Mouse (Mus musculus): ENCODE results near the gene Med18. TPM values are rescaled to one million over a fixed set of nuclear protein-coding genes. Genes with fewer than 3 reads are reported as not detected.

The Med18 gene
- polyA plus RNA-seq, 1 experiment from 2014 or later, result 15.2 TPM

DNA sequence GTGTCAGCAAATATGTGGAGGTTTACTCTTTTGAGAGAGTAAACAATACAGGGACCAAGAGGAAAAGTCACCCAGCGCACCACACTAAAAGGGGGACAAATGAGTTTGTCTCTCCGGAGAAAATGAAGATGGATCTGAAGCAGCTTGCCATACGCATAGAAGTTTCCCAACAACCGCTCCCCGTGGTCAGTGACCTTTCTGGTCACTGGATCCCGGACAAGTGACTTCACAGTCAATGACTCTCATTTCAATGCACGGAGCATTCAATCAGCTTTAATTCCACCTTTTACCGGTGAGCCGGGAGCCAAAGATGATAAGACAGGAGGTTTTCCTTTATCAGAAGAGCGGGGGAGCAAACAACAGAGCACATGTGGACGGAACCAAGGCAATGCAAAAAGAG lies 25.9 kb downstream of the Med18 start:
- Histone ChIP-seq H3K4me3 (ENCODE audit: low read length) (no peak overlapping the region), H3K9ac (ENCODE audit: low read depth, low read length) (no peak overlapping the region), H3K27ac (ENCODE audit: low read depth, low read length) (no peak overlapping the region), H3K9me3 (ENCODE audit: control insufficient read depth, low read length) (no peaks in the 10 kb centered on the region), H3K36me3 (ENCODE audit: control insufficient read depth, insufficient read depth, low read length) (no peaks in the 10 kb centered on the region), H3K27me3 (replicated peaks; ENCODE audit: control insufficient read depth, insufficient read depth, low read length) (no peaks in the 10 kb centered on the region), H3K4me2 (ENCODE audit: low read length) (no peak overlapping the region), H3K4me1 (ENCODE audit: control insufficient read depth, insufficient read depth, low read depth, low read length) (no peaks in the 10 kb centered on the region)
- WGBS, result 14% methylated on average over 11 of the region's 11 CpGs
- ATAC-seq, result no peak

DNA sequence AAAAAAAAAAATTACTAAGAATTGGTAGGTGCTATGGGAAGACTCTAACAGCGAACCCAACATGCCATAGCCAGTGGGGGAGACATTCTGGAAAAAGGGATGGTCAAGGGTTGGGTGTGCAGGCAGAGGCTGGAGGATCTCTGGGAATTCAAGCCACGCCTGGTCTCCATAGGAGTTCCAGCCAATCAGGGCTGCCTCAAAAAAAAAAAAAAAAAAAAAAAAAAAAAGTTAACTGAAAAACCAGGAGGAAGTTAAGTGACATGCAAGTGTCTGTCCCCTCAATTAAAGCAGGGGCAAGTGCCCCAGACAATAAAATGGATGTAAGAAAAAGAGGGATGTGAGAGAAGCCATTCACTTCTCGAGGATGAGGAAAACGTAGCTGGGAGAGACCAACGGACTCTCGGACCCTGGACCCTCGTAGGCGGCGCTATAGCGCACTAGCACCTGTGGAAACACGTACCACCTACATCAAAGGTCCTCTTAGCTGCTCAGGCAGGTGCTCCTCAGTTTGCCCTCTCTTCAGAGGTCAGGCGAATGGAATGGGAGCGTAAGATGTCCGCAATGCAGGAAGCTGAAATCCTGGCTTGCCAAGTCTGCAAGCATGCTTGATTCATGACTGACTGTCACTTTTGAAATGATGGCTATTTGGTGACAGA lies 30.9 kb downstream of the Med18 start:
- Histone ChIP-seq H3K4me1 (ENCODE audit: control insufficient read depth, insufficient read depth, low read depth, low read length) (no peaks in the 10 kb centered on the region), H3K27me3 (replicated peaks; ENCODE audit: control insufficient read depth, insufficient read depth, low read length) (no peaks in the 10 kb centered on the region), H3K36me3 (ENCODE audit: control insufficient read depth, insufficient read depth, low read length) (no peaks in the 10 kb centered on the region), H3K27ac (ENCODE audit: low read depth, low read length) (no peak overlapping the region), H3K9ac (ENCODE audit: low read depth, low read length) (no peak overlapping the region), H3K9me3 (ENCODE audit: control insufficient read depth, low read length) (no peaks in the 10 kb centered on the region), H3K4me3 (ENCODE audit: low read length) (no peak overlapping the region), H3K4me2 (ENCODE audit: low read length) (peak overlapping the region; percentile 3; the same call in 1 of the 2 replicates)
- 24% methylated on average over 14 of the region's 14 CpGs for WGBS
- no peak for ATAC-seq

DNA sequence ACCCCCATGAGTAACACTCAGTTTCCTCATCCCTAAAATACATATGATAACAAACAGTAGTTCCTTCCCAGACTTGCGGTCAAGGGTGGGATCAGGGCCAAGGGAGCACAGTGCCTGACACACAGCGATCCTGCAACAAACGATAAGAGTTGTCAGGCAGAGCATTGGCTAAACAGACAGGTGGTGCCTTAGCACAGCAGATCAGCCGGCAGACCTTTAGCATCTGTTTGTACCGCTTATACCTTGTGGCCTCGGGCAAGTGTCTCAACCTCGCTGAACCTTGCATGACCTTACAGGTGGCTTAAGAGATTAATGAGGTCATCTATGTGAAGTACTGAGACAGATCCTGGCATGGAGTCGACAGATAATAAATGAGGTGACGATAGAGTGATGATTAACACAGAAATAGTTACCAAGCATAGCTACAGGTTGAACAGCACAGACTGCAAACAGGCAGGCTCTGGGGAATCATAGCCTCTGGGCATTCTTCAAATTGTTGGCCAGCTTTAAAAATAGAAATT lies 35.6 kb downstream of the Med18 start:
- ATAC-seq, result no peak
- no peaks in the 10 kb centered on the region for H3K4me1 ChIP-seq (ENCODE audit: control insufficient read depth, insufficient read depth, low read depth, low read length)
- no peaks in the 10 kb centered on the region for H3K9me3 ChIP-seq (ENCODE audit: control insufficient read depth, low read length)
- WGBS, result 67% methylated on average over 9 of the region's 9 CpGs
- H3K36me3 ChIP-seq (ENCODE audit: control insufficient read depth, insufficient read depth, low read length), result no peaks in the 10 kb centered on the region
- no peak overlapping the region for H3K4me3 ChIP-seq (ENCODE audit: low read length)
- no peaks in the 10 kb centered on the region for H3K27me3 ChIP-seq (replicated peaks; ENCODE audit: control insufficient read depth, insufficient read depth, low read length)
- H3K9ac ChIP-seq (ENCODE audit: low read depth, low read length), result no peak overlapping the region
- H3K27ac ChIP-seq (ENCODE audit: low read depth, low read length), result no peak overlapping the region
- H3K4me2 ChIP-seq (ENCODE audit: low read length), result no peak overlapping the region

DNA sequence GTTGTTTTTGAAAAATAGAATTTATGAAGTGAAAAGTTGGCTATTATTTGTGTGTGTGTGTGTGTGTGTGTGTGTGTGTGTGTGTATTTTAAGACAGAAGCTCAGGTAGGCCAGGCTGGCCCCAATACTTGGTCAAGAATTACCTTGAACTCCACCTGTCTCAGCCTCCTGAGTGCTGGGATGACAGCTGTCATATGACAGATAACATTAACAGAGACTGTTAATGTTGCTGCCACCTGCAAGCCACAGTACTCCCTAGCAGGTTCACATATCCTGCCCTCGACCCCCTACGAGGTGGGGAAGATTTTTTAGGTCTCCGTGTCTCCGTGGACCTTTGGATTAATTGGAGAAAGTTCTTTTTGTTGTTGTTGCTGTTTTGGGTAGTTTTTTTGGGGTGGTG lies 36.2 kb downstream of the Med18 start:
- Histone ChIP-seq H3K36me3 (ENCODE audit: control insufficient read depth, insufficient read depth, low read length) (no peaks in the 10 kb centered on the region), H3K9ac (ENCODE audit: low read depth, low read length) (no peak overlapping the region), H3K4me3 (ENCODE audit: low read length) (no peak overlapping the region), H3K9me3 (ENCODE audit: control insufficient read depth, low read length) (no peaks in the 10 kb centered on the region), H3K27me3 (replicated peaks; ENCODE audit: control insufficient read depth, insufficient read depth, low read length) (no peaks in the 10 kb centered on the region), H3K4me1 (ENCODE audit: control insufficient read depth, insufficient read depth, low read depth, low read length) (no peaks in the 10 kb centered on the region), H3K27ac (ENCODE audit: low read depth, low read length) (no peak overlapping the region), H3K4me2 (ENCODE audit: low read length) (no peak overlapping the region)
- ATAC-seq, result no peak
- 86% methylated on average over 4 of the region's 4 CpGs for WGBS

DNA sequence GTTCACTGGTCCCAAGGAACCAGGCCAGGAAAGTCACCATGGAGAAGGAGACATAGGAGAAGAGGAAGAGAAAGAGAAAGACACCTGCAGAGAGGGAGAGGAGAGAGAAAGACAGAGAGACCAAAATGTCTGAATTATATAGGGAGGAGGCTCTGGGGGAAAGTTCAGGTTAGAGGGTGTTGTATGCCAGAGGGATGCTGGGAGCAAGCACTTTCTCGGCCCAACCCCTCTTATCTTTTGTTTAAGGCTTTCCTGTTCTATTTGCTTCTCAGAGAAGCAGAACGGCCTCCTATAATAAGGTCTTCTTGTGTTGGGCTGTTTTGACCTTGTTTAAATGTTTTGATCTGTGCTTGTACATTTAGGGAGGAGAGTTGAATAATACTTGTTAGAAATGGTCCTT lies 37.7 kb downstream of the Med18 start:
- Histone ChIP-seq H3K36me3 (ENCODE audit: control insufficient read depth, insufficient read depth, low read length) (no peaks in the 10 kb centered on the region), H3K4me3 (ENCODE audit: low read length) (no peak overlapping the region), H3K27me3 (replicated peaks; ENCODE audit: control insufficient read depth, insufficient read depth, low read length) (no peaks in the 10 kb centered on the region), H3K4me1 (ENCODE audit: control insufficient read depth, insufficient read depth, low read depth, low read length) (peaks cover under 1% of the 10 kb centered on the region; the same call in 1 of the 2 replicates), H3K27ac (ENCODE audit: low read depth, low read length) (no peak overlapping the region), H3K9ac (ENCODE audit: low read depth, low read length) (no peak overlapping the region), H3K9me3 (ENCODE audit: control insufficient read depth, low read length) (no peaks in the 10 kb centered on the region), H3K4me2 (ENCODE audit: low read length) (no peak overlapping the region)
- 65% methylated on average over 2 of the region's 2 CpGs for WGBS
- no peak for ATAC-seq

DNA sequence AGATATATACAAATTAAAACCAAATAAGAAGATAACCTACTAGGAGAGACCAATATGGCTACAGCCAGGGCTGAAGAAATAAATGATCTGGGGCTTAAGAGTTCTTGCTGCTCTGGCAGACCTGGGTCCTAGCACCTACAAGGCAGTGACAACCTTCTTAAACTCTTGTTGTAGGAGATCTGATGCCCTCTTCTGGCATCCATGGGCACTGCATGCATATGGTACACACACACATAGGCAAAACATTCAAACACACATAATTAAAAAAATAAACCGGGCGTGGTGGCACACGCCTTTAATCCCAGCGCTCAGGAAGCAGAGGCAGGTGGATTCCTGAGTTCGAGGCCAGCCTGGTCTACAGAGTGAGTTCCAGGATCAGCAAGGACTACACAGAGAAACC lies 39.0 kb downstream of the Med18 start:
- no peaks in the 10 kb centered on the region for H3K36me3 ChIP-seq (ENCODE audit: control insufficient read depth, insufficient read depth, low read length)
- no peak for ATAC-seq
- H3K9me3 ChIP-seq (ENCODE audit: control insufficient read depth, low read length), result no peaks in the 10 kb centered on the region
- H3K27ac ChIP-seq (ENCODE audit: low read depth, low read length), result no peak overlapping the region
- H3K4me3 ChIP-seq (ENCODE audit: low read length), result no peak overlapping the region
- no peak overlapping the region for H3K4me2 ChIP-seq (ENCODE audit: low read length)
- WGBS, result 93% methylated on average over 5 of the region's 5 CpGs
- no peaks in the 10 kb centered on the region for H3K27me3 ChIP-seq (replicated peaks; ENCODE audit: control insufficient read depth, insufficient read depth, low read length)
- no peak overlapping the region for H3K9ac ChIP-seq (ENCODE audit: low read depth, low read length)
- H3K4me1 ChIP-seq (ENCODE audit: control insufficient read depth, insufficient read depth, low read depth, low read length), result peaks cover 4% of the 10 kb centered on the region; the same call in 1 of the 2 replicates

DNA sequence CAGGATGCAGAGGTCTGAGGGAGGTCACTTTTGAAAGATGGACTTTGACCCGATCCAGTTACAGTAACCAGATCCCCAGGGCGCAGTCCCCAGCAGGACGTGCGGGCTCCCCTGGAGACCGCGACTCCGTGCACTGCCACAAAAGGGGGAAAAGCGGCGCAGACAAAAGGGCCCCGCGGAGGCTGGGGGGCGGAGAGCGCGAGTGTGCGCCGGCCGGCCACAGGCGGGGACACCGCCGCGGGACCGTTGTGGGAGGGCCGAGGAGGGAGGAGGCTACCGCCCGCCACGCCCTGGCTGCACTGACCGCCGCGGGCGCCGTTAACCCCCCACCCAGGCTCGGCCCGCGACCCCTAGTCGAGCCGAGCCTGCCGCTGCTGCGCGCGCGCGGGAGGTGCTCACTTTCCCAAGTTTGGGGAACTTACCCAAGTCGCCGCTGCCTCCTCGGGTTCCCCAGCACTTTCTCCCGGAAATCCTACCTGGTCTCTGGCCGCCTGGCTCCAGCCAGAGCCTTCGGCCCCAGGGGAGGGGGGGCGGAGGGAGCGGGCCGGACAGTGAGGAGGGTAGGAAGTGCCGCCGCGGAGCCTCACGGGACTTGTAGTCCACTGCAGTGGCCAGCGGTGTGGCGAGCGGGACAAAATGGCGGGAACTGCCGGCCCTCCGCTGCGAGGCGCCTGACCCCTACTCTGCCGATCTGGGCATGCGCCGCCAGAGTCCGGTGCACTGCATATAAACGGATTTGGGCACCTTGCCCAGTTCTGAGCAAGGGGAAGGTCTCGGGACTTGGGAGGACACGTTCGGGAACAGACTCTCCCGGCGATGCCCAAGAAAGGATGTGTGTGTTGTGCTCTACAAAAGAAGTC lies 41.6 kb downstream of the Med18 start, which contains the start of gene Phactr4:
Phactr4 (minus strand) TSS at position 567 of the 860 bp plus-strand sequence.
- no peaks in the 10 kb centered on the region for H3K9me3 ChIP-seq (ENCODE audit: control insufficient read depth, low read length)
- H3K4me1 ChIP-seq (ENCODE audit: control insufficient read depth, insufficient read depth, low read depth, low read length), result peaks cover 4% of the 10 kb centered on the region; the same call in 1 of the 2 replicates
- H3K27ac ChIP-seq (ENCODE audit: low read depth, low read length), result peak within 1 kb of the TSS; percentile 92
- 0% methylated on average over 69 of the region's 73 CpGs for WGBS
- no peaks in the 10 kb centered on the region for H3K27me3 ChIP-seq (replicated peaks; ENCODE audit: control insufficient read depth, insufficient read depth, low read length)
- peak; percentile 98 for ATAC-seq
- peak within 1 kb of the TSS; percentile 98 for H3K4me3 ChIP-seq (ENCODE audit: low read length)
- peak within 1 kb of the TSS; percentile 84 for H3K4me2 ChIP-seq (ENCODE audit: low read length)
- H3K9ac ChIP-seq (ENCODE audit: low read depth, low read length), result peak within 1 kb of the TSS; percentile 81
- H3K36me3 ChIP-seq (ENCODE audit: control insufficient read depth, insufficient read depth, low read length), result no peaks in the 10 kb centered on the region

DNA sequence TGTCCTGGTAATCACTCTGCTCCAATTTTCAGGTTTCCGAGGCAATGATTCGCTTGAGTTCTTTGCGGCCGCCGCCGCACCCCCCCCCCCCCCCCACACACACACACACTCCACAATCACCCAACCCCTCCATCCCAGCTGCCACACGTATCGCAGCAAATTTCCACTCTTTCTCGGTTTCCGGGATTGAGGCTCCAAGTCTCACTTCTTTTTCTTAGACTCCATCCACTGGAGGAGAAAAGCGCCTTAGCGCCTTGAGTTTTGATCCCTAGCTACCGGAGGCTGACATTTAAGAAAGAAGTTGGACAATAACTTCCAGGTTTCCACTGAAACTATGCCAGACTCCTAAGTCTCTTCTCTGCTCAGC lies 42.2 kb downstream of the Med18 start:
- H3K27ac ChIP-seq (ENCODE audit: low read depth, low read length), result peak overlapping the region; percentile 92
- no peaks in the 10 kb centered on the region for H3K36me3 ChIP-seq (ENCODE audit: control insufficient read depth, insufficient read depth, low read length)
- no peaks in the 10 kb centered on the region for H3K27me3 ChIP-seq (replicated peaks; ENCODE audit: control insufficient read depth, insufficient read depth, low read length)
- under 1% methylated on average over 13 of the region's 13 CpGs for WGBS
- no peak for ATAC-seq
- H3K9ac ChIP-seq (ENCODE audit: low read depth, low read length), result peak overlapping the region; percentile 81
- peak overlapping the region; percentile 98 for H3K4me3 ChIP-seq (ENCODE audit: low read length)
- H3K9me3 ChIP-seq (ENCODE audit: control insufficient read depth, low read length), result no peaks in the 10 kb centered on the region
- H3K4me2 ChIP-seq (ENCODE audit: low read length), result peak overlapping the region; percentile 84
- H3K4me1 ChIP-seq (ENCODE audit: control insufficient read depth, insufficient read depth, low read depth, low read length), result peaks cover 4% of the 10 kb centered on the region; the same call in 1 of the 2 replicates

DNA sequence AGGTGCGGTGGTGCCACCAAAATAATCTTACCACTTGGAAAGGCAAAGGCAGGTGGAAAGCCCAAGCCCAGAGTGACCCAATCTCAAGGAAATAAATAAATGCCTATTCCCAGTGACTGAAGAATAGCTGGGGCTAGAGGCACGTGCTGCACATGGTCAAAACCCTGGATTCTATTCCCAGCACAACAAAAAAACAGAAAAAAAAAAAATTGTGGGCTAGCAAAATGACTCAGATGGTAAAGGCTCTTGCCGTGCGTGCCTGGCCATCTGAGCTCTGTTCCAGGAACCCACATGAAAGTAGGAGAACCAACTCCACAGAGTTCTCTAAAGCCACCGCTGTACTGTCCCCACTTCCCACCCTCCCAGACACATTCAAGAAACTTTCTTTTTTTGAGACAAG lies 43.2 kb downstream of the Med18 start:
- Histone ChIP-seq H3K4me1 (ENCODE audit: control insufficient read depth, insufficient read depth, low read depth, low read length) (peaks cover 4% of the 10 kb centered on the region; the same call in 1 of the 2 replicates), H3K9ac (ENCODE audit: low read depth, low read length) (no peak overlapping the region), H3K36me3 (ENCODE audit: control insufficient read depth, insufficient read depth, low read length) (no peaks in the 10 kb centered on the region), H3K4me3 (ENCODE audit: low read length) (no peak overlapping the region), H3K27me3 (replicated peaks; ENCODE audit: control insufficient read depth, insufficient read depth, low read length) (no peaks in the 10 kb centered on the region), H3K4me2 (ENCODE audit: low read length) (peak overlapping the region; percentile 84), H3K27ac (ENCODE audit: low read depth, low read length) (no peak overlapping the region), H3K9me3 (ENCODE audit: control insufficient read depth, low read length) (no peaks in the 10 kb centered on the region)
- WGBS, result 75% methylated on average over 5 of the region's 5 CpGs
- ATAC-seq, result no peak
